Mouse (Mus musculus): Measurements from ENCODE around the gene Zfp609. TPM values are rescaled to one million over a fixed set of nuclear protein-coding genes. Genes with fewer than 3 reads are reported as not detected.

Gene Zfp609
- polyA plus RNA-seq, 1 experiment from 2014 or later, result 6.4 TPM

DNA sequence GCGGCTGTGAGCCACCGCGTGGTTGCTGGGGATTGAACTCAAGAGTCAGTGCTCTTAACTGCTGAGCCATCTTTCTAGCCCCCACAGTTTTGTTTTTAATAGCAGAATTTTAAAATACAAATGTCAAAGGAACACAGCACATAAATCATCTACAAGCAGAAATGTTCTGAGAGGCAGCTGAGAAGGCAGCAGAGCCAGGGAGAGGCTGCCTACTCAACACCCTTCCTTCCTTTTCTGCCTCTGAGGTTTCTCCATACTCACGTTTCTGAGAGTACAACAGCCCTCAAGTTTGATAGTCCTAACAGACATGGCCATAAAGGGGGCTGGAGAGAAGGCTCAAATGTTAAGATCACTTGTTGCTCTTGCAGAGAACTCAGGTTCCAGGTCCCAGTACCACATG lies 99.9 kb downstream of the Zfp609 start:
- Histone ChIP-seq H3K36me3 (peaks cover 35% of the 10 kb centered on the region), H3K27me3 (ENCODE audit: low read depth, poor library complexity, severe bottlenecking) (no peaks in the 10 kb centered on the region), H3K27ac (replicated peaks) (no peak overlapping the region), H3K4me1 (peaks cover 40% of the 10 kb centered on the region), H3K9me3 (replicated peaks) (no peaks in the 10 kb centered on the region), H3K4me3 (no peak overlapping the region)
- no peak for DNase-seq (ENCODE audit: low spot score)
- 93% methylated on average over 4 of the region's 4 CpGs for WGBS

DNA sequence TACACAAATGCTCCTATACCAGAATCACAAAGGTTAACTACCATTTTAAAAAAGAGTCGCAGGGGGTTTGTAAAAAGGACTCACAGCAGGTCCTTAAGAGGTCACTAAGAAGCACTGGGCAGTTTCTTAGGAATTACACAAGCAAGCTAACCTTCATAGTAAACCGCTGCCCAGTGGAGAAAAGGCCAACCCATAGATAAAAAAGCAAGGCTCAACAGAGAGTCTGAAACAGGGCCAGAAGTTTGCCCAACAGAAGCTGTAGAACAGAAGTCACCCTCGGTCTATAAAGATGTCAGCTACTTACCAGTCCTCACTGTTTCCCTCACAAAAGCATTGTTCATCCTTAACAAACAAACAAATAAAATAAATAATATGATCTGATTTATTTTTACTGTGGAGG lies 100.9 kb downstream of the Zfp609 start:
- Histone ChIP-seq H3K4me3 (no peak overlapping the region), H3K27me3 (ENCODE audit: low read depth, poor library complexity, severe bottlenecking) (no peaks in the 10 kb centered on the region), H3K4me1 (peaks cover 50% of the 10 kb centered on the region), H3K36me3 (peaks cover 33% of the 10 kb centered on the region), H3K27ac (replicated peaks) (no peak overlapping the region), H3K9me3 (replicated peaks) (no peaks in the 10 kb centered on the region)
- no peak for DNase-seq (ENCODE audit: low spot score)
- 87% methylated on average over 3 of the region's 3 CpGs for WGBS

DNA sequence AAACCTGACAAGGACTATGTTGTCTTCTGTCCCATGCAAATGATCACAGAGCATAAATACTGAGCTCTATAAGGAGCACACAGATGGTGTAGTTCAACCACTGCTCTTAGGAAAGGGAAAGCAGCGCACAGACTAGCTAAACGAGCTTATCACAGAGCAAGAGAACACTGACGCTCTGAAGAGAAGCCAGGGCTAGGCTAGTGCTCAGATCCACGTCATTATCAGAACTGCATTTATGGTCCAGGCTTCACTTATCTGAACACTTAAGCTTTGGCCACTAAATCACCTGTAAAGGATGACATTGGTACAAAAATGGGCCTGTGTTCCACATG lies 102.1 kb downstream of the Zfp609 start:
- DNase-seq (ENCODE audit: low spot score), result no peak
- H3K4me1 ChIP-seq, result peaks cover 58% of the 10 kb centered on the region
- no peaks in the 10 kb centered on the region for H3K27me3 ChIP-seq (ENCODE audit: low read depth, poor library complexity, severe bottlenecking)
- H3K9me3 ChIP-seq (replicated peaks), result no peaks in the 10 kb centered on the region
- 0 out of 2 replicates have a peak overlapping the region, but pooled peaks have one; percentile 3 for H3K4me3 ChIP-seq
- H3K27ac ChIP-seq (replicated peaks), result peak overlapping the region; percentile 71
- peaks cover 29% of the 10 kb centered on the region for H3K36me3 ChIP-seq
- 52% methylated on average over 4 of the region's 4 CpGs for WGBS

DNA sequence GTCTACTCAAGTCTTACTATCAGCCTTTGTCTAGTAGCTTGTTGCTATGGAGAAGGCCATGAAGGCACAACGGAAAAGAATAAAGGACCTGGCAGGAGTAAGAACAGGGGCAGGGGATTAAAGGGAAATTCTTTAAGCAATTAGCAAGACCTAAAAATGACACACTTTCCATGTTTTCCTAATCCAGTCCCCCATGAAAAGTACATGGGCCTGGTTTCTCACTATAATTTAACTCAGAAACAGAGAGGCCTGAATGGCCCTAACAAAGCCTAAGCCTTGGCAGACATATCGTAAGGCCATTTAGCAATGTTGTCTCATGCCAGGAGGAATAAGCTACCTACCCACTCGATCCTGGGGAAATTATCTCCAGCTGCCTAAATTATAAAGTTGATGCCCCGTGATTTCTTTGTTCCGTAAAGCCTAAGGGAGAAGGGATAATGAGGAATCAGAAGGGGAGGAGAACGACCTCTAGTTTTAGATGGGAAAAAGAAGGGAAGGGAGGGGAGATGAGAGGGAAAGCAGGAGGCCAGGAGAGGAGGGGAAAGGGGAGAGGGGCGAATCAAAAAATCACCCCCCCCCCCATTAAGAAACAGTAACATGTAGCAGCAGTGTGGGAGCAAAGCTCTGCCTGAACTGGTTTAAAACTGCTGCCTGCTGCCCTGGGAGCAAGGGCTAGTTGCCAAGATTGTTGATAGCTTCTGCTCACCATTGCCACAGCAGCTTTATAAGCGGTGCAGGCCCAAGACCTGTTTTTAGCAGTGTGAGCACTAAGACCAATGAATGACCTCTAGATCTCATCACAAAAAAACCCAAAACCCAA lies 102.7 kb downstream of the Zfp609 start:
- no peak for DNase-seq (ENCODE audit: low spot score)
- no peaks in the 10 kb centered on the region for H3K9me3 ChIP-seq (replicated peaks)
- no peaks in the 10 kb centered on the region for H3K27me3 ChIP-seq (ENCODE audit: low read depth, poor library complexity, severe bottlenecking)
- peaks cover 58% of the 10 kb centered on the region for H3K4me1 ChIP-seq
- H3K4me3 ChIP-seq, result peak overlapping the region; percentile 3; the same call in 1 of the 2 replicates
- peaks cover 24% of the 10 kb centered on the region for H3K36me3 ChIP-seq
- peak overlapping the region; percentile 71 for H3K27ac ChIP-seq (replicated peaks)
- 28% methylated on average over 8 of the region's 8 CpGs for WGBS

DNA sequence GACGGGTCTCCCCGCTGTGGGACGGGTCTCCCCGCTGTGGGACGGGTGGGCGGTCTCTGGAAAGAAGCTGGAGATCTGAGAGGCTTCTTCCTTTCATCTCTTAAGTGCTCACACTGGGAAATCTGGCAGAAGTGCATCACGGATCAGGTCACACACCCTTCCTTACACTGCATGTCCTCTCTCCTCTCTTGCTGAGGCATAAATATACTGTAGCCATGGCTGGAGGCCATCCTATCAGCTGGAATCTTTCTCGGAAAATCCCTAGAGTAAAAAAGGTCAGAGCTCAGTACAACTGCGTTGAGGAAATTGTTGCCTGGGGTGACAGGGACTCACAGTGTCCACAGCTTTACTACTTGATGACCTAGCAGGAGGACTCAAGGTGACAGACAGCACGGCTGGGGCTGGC lies 106.2 kb downstream of the Zfp609 start:
- no peak overlapping the region for H3K4me3 ChIP-seq
- H3K36me3 ChIP-seq, result peaks cover 11% of the 10 kb centered on the region
- peaks cover 52% of the 10 kb centered on the region for H3K4me1 ChIP-seq
- 71% methylated on average over 10 of the region's 10 CpGs for WGBS
- DNase-seq (ENCODE audit: low spot score), result no peak
- no peaks in the 10 kb centered on the region for H3K27me3 ChIP-seq (ENCODE audit: low read depth, poor library complexity, severe bottlenecking)
- H3K27ac ChIP-seq (replicated peaks), result no peak overlapping the region
- H3K9me3 ChIP-seq (replicated peaks), result no peaks in the 10 kb centered on the region

DNA sequence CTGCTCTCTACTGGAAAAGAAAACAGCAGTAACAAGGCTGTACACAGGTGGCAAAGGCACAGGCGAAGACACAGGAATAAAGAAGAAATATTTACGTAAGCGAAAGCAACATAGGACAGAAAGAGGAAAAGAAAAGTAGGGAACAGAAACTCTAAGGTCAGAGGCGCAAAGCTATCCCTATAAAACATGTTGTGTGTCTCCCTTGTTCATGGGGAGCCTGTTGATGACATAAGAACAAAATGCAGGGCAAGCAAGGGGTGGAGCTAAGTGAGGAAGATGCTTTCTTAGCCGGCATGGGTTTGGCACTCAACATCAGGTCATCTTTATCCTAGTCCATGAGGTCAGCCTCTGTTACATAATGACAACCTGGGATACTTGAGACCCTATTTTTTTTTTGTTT lies 109.2 kb downstream of the Zfp609 start:
- DNase-seq (ENCODE audit: low spot score), result no peak
- Histone ChIP-seq H3K4me3 (no peak overlapping the region), H3K4me1 (peaks cover 23% of the 10 kb centered on the region), H3K36me3 (peaks cover 23% of the 10 kb centered on the region), H3K27me3 (ENCODE audit: low read depth, poor library complexity, severe bottlenecking) (no peaks in the 10 kb centered on the region), H3K9me3 (replicated peaks) (no peaks in the 10 kb centered on the region), H3K27ac (replicated peaks) (no peak overlapping the region)
- WGBS, result 94% methylated on average over 5 of the region's 5 CpGs

DNA sequence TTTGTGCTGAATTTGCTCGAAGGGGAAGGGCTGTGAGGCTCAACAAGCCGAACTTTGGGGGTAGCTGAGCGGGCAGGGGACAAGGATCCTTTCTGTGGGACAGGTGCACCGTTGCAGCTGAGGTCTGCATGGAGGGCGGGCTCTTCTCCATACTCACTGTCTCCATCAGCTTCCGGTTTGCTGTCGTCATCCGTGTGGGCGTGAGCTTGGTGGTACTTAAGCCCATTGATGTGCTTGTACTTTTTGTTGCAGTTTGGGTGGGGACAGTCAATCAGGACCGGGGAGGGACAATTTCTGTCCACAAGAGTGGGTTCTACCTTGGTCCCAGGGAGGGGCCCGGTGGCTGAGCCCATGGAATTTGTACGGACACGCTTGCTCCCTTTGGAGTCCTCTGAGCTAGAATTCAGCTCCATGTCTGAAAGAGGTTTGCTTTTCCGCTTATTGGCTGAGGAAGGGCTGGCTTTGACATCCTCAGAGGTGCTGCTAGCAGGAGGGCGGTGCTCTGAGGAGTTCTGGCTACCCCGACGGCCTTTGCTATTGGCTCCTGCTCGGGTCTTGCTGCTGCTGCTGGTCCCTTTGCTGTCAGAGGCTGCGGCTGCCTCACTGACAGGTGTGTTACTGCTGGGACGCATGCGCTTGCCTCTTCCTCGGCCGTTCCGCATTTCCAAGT lies 123.3 kb downstream of the Zfp609 start:
- no peaks in the 10 kb centered on the region for H3K27me3 ChIP-seq (ENCODE audit: low read depth, poor library complexity, severe bottlenecking)
- H3K9me3 ChIP-seq (replicated peaks), result no peaks in the 10 kb centered on the region
- no peak overlapping the region for H3K27ac ChIP-seq (replicated peaks)
- no peak for DNase-seq (ENCODE audit: low spot score)
- H3K4me1 ChIP-seq, result no peaks in the 10 kb centered on the region
- H3K36me3 ChIP-seq, result peaks cover 70% of the 10 kb centered on the region
- 91% methylated on average over 24 of the region's 24 CpGs for WGBS
- no peak overlapping the region for H3K4me3 ChIP-seq

DNA sequence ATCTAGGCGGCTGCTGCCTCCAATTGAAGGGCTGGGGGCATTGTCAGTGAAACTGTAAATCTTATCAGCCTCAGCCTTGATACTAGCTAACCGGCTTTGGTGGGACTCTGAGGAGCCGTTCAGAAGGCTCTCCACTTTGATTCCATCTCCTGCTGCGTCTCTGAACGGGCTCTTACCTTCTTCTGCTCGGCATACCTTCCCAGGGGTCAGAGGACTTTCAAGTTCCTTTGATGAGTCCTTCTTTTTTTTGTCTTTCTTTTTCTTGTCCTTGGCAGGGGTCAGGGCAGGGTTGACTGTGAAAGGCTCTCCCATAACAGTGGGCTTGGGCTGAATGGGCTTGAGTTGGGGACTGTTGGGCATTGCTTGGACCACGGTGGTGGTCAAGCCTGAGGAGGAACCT lies 124.1 kb downstream of the Zfp609 start:
- Histone ChIP-seq H3K4me3 (no peak overlapping the region), H3K9me3 (replicated peaks) (no peaks in the 10 kb centered on the region), H3K4me1 (no peaks in the 10 kb centered on the region), H3K27me3 (ENCODE audit: low read depth, poor library complexity, severe bottlenecking) (no peaks in the 10 kb centered on the region), H3K36me3 (peaks cover 78% of the 10 kb centered on the region), H3K27ac (replicated peaks) (no peak overlapping the region)
- WGBS, result 89% methylated on average over 7 of the region's 7 CpGs
- no peak for DNase-seq (ENCODE audit: low spot score)

DNA sequence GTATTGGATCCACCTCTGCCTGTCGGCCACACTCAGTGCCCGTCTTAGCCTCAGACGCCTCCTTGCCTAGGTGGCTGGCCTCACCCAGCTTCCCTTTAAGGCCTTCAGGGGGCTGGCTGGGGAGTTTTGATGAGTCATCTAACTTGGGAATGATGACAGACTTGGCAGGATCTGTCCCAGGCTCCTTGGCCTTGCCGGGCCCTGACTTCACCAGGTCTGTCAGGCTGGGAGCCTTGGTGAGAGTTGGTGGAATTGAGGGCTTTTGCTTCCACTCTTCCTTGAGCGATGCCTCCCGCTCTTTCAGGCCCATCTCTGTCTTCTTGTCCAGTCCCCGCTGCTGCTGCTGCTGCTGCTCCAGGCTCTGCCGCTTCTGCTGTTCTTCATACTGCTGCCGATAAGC lies 125.1 kb downstream of the Zfp609 start:
- no peak for DNase-seq (ENCODE audit: low spot score)
- Histone ChIP-seq H3K27me3 (ENCODE audit: low read depth, poor library complexity, severe bottlenecking) (no peaks in the 10 kb centered on the region), H3K9me3 (replicated peaks) (no peaks in the 10 kb centered on the region), H3K4me1 (no peaks in the 10 kb centered on the region), H3K4me3 (no peak overlapping the region), H3K36me3 (peaks cover 88% of the 10 kb centered on the region), H3K27ac (replicated peaks) (no peak overlapping the region)
- 95% methylated on average over 9 of the region's 9 CpGs for WGBS

DNA sequence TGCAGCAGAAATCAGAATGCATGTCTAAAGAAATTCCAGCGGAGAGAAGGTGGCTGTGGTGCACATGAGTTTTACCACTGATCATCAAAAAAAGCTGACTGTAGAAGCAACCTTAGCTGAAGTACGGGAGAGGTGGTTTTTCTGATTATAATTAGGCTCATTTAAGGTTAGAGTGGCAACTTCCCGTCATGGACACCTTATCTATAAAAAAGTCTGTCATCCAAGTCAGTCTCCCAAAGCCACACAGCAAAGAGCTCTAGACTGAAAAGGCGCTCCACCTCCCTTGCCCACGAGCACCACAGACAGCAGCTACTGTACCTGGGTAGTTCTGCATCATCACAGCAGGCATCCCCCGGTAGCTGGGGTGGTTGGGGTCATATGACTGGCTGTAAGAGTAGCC lies 126.9 kb downstream of the Zfp609 start:
- Histone ChIP-seq H3K27me3 (ENCODE audit: low read depth, poor library complexity, severe bottlenecking) (no peaks in the 10 kb centered on the region), H3K36me3 (peaks cover 95% of the 10 kb centered on the region), H3K4me1 (no peaks in the 10 kb centered on the region)

DNA sequence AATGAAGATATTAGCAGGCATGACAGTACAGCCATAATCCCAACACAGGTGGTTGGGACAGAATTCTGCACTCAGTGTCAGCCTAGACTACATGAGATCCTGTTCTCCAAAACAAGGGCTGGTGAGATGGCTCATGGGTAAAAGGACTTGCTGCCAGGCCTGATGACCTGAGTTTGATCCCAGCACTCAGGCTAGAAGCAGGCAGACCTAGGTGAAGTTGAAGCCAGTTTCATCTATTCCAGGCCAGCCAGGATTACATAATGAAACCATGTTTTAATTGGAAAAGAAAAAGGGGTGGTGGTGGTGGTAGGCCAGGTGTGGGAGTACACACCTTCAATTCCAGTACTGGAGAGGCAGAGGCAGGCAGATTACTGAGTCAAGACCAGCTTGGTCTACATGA lies 129.4 kb downstream of the Zfp609 start:
- H3K36me3 ChIP-seq, result peaks cover 100% of the 10 kb centered on the region
- peaks cover 15% of the 10 kb centered on the region for H3K4me1 ChIP-seq
- no peaks in the 10 kb centered on the region for H3K27me3 ChIP-seq (ENCODE audit: low read depth, poor library complexity, severe bottlenecking)
- no peak for DNase-seq (ENCODE audit: low spot score)
- no peak overlapping the region for H3K27ac ChIP-seq (replicated peaks)
- no peak overlapping the region for H3K4me3 ChIP-seq
- no peaks in the 10 kb centered on the region for H3K9me3 ChIP-seq (replicated peaks)

More for the DNA sequence above, 126.9 kb downstream of the Zfp609 start:
- 94% methylated on average over 6 of the region's 6 CpGs for WGBS
- no peak for DNase-seq (ENCODE audit: low spot score)
- no peak overlapping the region for H3K4me3 ChIP-seq
- H3K9me3 ChIP-seq (replicated peaks), result no peaks in the 10 kb centered on the region
- no peak overlapping the region for H3K27ac ChIP-seq (replicated peaks)

DNA sequence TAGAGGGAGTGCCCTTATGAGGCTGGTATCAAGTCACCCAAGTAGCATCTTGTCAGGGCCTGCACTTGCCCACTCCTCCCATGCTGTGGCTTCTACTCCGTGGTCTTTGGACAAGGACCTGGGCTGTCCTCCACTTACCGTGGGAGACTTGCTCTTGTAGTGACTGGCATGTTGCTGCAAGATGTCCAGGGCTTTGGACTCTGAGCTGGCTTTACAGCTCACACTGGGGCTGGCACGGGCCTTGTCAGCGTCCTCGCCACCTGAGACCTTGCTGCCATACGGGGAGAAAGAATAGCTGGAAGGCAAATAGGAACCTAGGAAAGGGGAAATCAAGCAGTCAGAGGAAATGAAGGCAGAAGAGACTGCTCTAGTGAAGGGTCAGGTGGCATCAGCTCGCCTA lies 130.0 kb downstream of the Zfp609 start:
- 91% methylated on average over 7 of the region's 7 CpGs for WGBS
- no peak for DNase-seq (ENCODE audit: low spot score)
- H3K27ac ChIP-seq (replicated peaks), result no peak overlapping the region
- H3K9me3 ChIP-seq (replicated peaks), result no peaks in the 10 kb centered on the region
- no peak overlapping the region for H3K4me3 ChIP-seq
- H3K36me3 ChIP-seq, result peaks cover 100% of the 10 kb centered on the region
- H3K4me1 ChIP-seq, result peaks cover 21% of the 10 kb centered on the region
- H3K27me3 ChIP-seq (ENCODE audit: low read depth, poor library complexity, severe bottlenecking), result no peaks in the 10 kb centered on the region

DNA sequence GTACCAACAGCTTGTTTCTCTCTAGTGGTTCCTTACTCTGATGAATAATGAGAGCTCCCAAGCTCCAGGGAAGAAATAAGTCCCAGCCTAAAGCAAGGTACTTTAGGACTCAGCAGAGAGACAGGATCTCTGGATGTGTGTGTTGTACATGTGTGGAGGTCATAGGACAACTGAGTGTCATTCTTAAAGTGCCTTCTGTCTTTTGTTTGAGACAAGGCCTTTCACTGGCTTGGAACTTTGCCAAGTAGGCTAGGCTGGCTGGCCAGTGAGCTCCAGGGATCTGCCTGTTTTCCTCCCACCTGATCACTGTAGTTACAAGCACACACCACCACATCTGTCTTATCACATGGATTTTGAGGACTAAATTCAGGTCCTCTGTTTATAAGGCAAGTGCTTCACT lies 131.0 kb downstream of the Zfp609 start:
- Histone ChIP-seq H3K27me3 (ENCODE audit: low read depth, poor library complexity, severe bottlenecking) (no peaks in the 10 kb centered on the region), H3K36me3 (peaks cover 97% of the 10 kb centered on the region), H3K27ac (replicated peaks) (no peak overlapping the region), H3K4me3 (no peak overlapping the region), H3K4me1 (peaks cover 29% of the 10 kb centered on the region), H3K9me3 (replicated peaks) (no peaks in the 10 kb centered on the region)
- DNase-seq (ENCODE audit: low spot score), result no peak

All from midbrain, embryonic 10.5 days (tissue).